Mouse (Mus musculus): ENCODE measurements around the gene Stx12. TPM values are rescaled to one million over a fixed set of nuclear protein-coding genes. Genes with fewer than 3 reads are reported as not detected.

The Stx12 gene
- polyA plus RNA-seq, 2 experiments: 54.2 to 65.2 TPM

GRCm38 (mm10) chr4:132841493-132841892 is 42.8 kb downstream of the Stx12 start:
- H3K27me3 ChIP-seq (ENCODE audit: control insufficient read depth, insufficient read depth, low read length): no peaks in the 10 kb centered on the region
- peak overlapping the region; percentile 57 for H3K4me2 ChIP-seq (replicated peaks; ENCODE audit: low read depth, low read length, severe bottlenecking)
- DNase-seq (ENCODE audit: low spot score) (no peak), ATAC-seq (ENCODE audit: low FRiP score, low read depth) (no peak)
- H3K4me3 ChIP-seq (replicated peaks; ENCODE audit: low read length): peak overlapping the region; percentile 67
- no peak for TF ChIP-seq POLR2A (IDR thresholded peaks at IDR 0.05; ENCODE audit: borderline replicate concordance, extremely low read depth, insufficient read depth, insufficient read length)
- peaks cover 39% of the 10 kb centered on the region for H3K36me3 ChIP-seq (ENCODE audit: control insufficient read depth, insufficient read depth, low read length)
- H3K9ac ChIP-seq (ENCODE audit: low read depth, low read length, severe bottlenecking): peak overlapping the region; percentile 82
- peaks cover 10% of the 10 kb centered on the region for H3K4me1 ChIP-seq (ENCODE audit: control insufficient read depth, insufficient read depth, low read length)
- 78% methylated on average over 3 of the region's 3 CpGs for WGBS
- H3K27ac ChIP-seq (replicated peaks; ENCODE audit: low read depth, low read length): no peak overlapping the region
- no peaks in the 10 kb centered on the region for H3K9me3 ChIP-seq (ENCODE audit: control insufficient read depth, low read length)

GRCm38 (mm10) chr4:132823614-132824366 is 60.5 kb downstream of the Stx12 start:
- H3K9me3 ChIP-seq (ENCODE audit: control insufficient read depth, low read length): 0 out of 2 replicates have a peak, but pooled peaks cover 7% of the 10 kb centered on the region
- no peak overlapping the region for H3K4me3 ChIP-seq (replicated peaks; ENCODE audit: low read length)
- H3K4me1 ChIP-seq (ENCODE audit: control insufficient read depth, insufficient read depth, low read length): no peaks in the 10 kb centered on the region
- DNase-seq (ENCODE audit: low spot score) (peak; percentile 34), ATAC-seq (ENCODE audit: low FRiP score, low read depth) (no peak)
- TF ChIP-seq POLR2A (IDR thresholded peaks at IDR 0.05; ENCODE audit: borderline replicate concordance, extremely low read depth, insufficient read depth, insufficient read length): no peak
- H3K9ac ChIP-seq (ENCODE audit: low read depth, low read length, severe bottlenecking): no peak overlapping the region
- H3K36me3 ChIP-seq (ENCODE audit: control insufficient read depth, insufficient read depth, low read length): peaks cover 42% of the 10 kb centered on the region
- H3K27me3 ChIP-seq (ENCODE audit: control insufficient read depth, insufficient read depth, low read length): no peaks in the 10 kb centered on the region
- H3K27ac ChIP-seq (replicated peaks; ENCODE audit: low read depth, low read length): no peak overlapping the region
- WGBS: 71% methylated on average over 8 of the region's 8 CpGs
- no peak overlapping the region for H3K4me2 ChIP-seq (replicated peaks; ENCODE audit: low read depth, low read length, severe bottlenecking)

DNA sequence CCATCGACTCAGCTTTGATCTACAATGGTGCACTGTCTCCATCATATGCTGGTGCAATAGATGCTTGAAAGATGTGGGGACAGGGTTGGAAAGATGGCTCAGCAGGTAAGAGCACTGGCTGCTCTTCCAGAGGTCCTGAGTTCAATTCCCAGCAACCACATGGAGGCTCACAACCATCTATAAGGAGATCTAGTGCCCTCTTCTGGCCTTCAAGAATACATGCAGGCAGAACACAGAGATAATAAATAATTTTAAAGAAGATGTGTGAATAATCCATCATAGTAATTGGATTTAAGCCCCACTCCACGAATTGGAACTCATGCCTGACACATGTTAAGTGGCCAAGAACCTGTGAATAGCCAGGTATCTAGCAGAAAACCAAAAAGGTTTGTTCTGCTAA is 65.9 kb downstream of the Stx12 start:
- 53% methylated on average over 2 of the region's 2 CpGs for WGBS
- no peak overlapping the region for H3K9ac ChIP-seq (ENCODE audit: low read depth, low read length, severe bottlenecking)

DNA sequence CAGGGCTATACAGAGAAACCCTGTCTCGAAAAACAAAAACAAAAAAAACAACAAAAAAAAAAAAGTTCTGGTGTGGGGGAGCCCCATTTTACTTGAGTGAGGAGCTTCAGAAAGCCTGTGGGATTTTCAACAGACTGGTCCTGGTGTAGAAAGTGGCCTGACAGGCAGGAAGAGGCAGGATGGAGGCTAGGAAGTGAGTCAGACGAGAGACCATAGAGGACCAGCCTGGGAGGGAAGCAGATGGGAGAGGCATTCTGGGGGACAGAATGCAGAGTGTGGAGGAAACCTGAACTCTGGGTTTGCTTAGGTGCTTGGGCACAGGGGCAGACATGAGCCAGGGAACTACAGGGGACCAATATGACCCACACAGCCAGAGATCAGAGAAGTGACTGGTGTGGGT is 67.5 kb downstream of the Stx12 start:
- Histone ChIP-seq H3K4me3 (replicated peaks; ENCODE audit: low read length) (no peak overlapping the region), H3K9ac (ENCODE audit: low read depth, low read length, severe bottlenecking) (no peak overlapping the region), H3K27me3 (ENCODE audit: control insufficient read depth, insufficient read depth, low read length) (no peaks in the 10 kb centered on the region), H3K4me1 (ENCODE audit: control insufficient read depth, insufficient read depth, low read length) (no peaks in the 10 kb centered on the region), H3K27ac (replicated peaks; ENCODE audit: low read depth, low read length) (no peak overlapping the region), H3K9me3 (ENCODE audit: control insufficient read depth, low read length) (0 out of 2 replicates have a peak, but pooled peaks cover 7% of the 10 kb centered on the region), H3K4me2 (replicated peaks; ENCODE audit: low read depth, low read length, severe bottlenecking) (no peak overlapping the region), H3K36me3 (ENCODE audit: control insufficient read depth, insufficient read depth, low read length) (no peaks in the 10 kb centered on the region)
- no peak for DNase-seq (ENCODE audit: low spot score)
- no peak for TF ChIP-seq POLR2A (IDR thresholded peaks at IDR 0.05; ENCODE audit: borderline replicate concordance, extremely low read depth, insufficient read depth, insufficient read length)
- 41% methylated on average over 2 of the region's 2 CpGs for WGBS
- ATAC-seq (ENCODE audit: low FRiP score, low read depth): no peak

More for the DNA sequence above, 65.9 kb downstream of the Stx12 start:
- ATAC-seq (ENCODE audit: low FRiP score, low read depth) (no peak), DNase-seq (ENCODE audit: low spot score) (no peak)
- Histone ChIP-seq H3K27me3 (ENCODE audit: control insufficient read depth, insufficient read depth, low read length) (no peaks in the 10 kb centered on the region), H3K9me3 (ENCODE audit: control insufficient read depth, low read length) (0 out of 2 replicates have a peak, but pooled peaks cover 7% of the 10 kb centered on the region), H3K4me2 (replicated peaks; ENCODE audit: low read depth, low read length, severe bottlenecking) (no peak overlapping the region), H3K4me1 (ENCODE audit: control insufficient read depth, insufficient read depth, low read length) (no peaks in the 10 kb centered on the region), H3K27ac (replicated peaks; ENCODE audit: low read depth, low read length) (no peak overlapping the region), H3K4me3 (replicated peaks; ENCODE audit: low read length) (no peak overlapping the region), H3K36me3 (ENCODE audit: control insufficient read depth, insufficient read depth, low read length) (no peaks in the 10 kb centered on the region)
- no peak for TF ChIP-seq POLR2A (IDR thresholded peaks at IDR 0.05; ENCODE audit: borderline replicate concordance, extremely low read depth, insufficient read depth, insufficient read length)

DNA sequence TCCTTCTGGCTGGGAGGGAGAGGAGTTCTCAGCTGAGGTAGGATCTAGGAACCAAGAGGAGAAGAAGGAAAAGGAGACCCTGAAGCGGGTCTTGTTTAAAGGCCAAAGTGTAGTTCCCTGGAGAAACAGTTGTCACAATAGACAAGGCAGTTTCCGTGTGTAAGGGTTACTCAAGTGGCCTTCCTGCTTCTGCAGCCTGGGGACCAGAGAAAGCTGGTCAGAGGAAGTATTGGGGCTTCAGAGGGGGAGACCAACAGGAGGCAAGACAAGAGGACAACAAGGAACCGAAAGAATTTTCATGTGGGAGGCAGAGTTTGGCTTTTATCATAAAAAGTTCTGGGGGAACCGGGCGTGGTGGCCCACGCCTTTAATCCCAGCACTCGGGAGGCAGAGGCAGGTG is 67.9 kb downstream of the Stx12 start:
- DNase-seq (ENCODE audit: low spot score) (no peak), ATAC-seq (ENCODE audit: low FRiP score, low read depth) (no peak)
- 86% methylated on average over 7 of the region's 7 CpGs for WGBS
- H3K9me3 ChIP-seq (ENCODE audit: control insufficient read depth, low read length): peaks cover 7% of the 10 kb centered on the region; the same call in 1 of the 2 replicates
- H3K4me2 ChIP-seq (replicated peaks; ENCODE audit: low read depth, low read length, severe bottlenecking): no peak overlapping the region
- H3K9ac ChIP-seq (ENCODE audit: low read depth, low read length, severe bottlenecking): no peak overlapping the region
- no peak for TF ChIP-seq POLR2A (IDR thresholded peaks at IDR 0.05; ENCODE audit: borderline replicate concordance, extremely low read depth, insufficient read depth, insufficient read length)
- H3K27ac ChIP-seq (replicated peaks; ENCODE audit: low read depth, low read length): no peak overlapping the region
- no peaks in the 10 kb centered on the region for H3K27me3 ChIP-seq (ENCODE audit: control insufficient read depth, insufficient read depth, low read length)
- no peaks in the 10 kb centered on the region for H3K36me3 ChIP-seq (ENCODE audit: control insufficient read depth, insufficient read depth, low read length)
- H3K4me3 ChIP-seq (replicated peaks; ENCODE audit: low read length): no peak overlapping the region
- H3K4me1 ChIP-seq (ENCODE audit: control insufficient read depth, insufficient read depth, low read length): no peaks in the 10 kb centered on the region

Data from limb, embryonic 14.5 days (tissue).